Mouse (Mus musculus): ENCODE data around the gene Ten1. TPM values are rescaled to one million over a fixed set of nuclear protein-coding genes. Genes with fewer than 3 reads are reported as not detected.

Gene Ten1
- polyA plus RNA-seq, 1 experiment: not detected

- Histone ChIP-seq H3K27ac (ENCODE audit: insufficient read depth, low read depth, low read length) (no peak overlapping the region), H3K4me1 (ENCODE audit: control insufficient read depth, insufficient read depth, low read length) (peaks cover 22% of the 10 kb centered on the region), H3K4me3 (ENCODE audit: insufficient read depth, low read depth, low read length) (no peak overlapping the region)
- 33% methylated on average over 7 of the region's 7 CpGs for WGBS
- TF ChIP-seq POLR2A (IDR thresholded peaks at IDR 0.05; ENCODE audit: insufficient read depth, low read depth, low read length): no peak
- TF ChIP-seq CTCF (IDR thresholded peaks at IDR 0.05; ENCODE audit: insufficient read depth, low read depth, low read length): no peak
Observed at GRCm38 (mm10) chr11:116218737-116219400, 20.2 kb downstream of the Ten1 start.

- Histone ChIP-seq H3K4me3 (ENCODE audit: insufficient read depth, low read depth, low read length) (no peak overlapping the region), H3K27ac (ENCODE audit: insufficient read depth, low read depth, low read length) (no peak overlapping the region), H3K4me1 (ENCODE audit: control insufficient read depth, insufficient read depth, low read length) (peaks cover 22% of the 10 kb centered on the region)
- no peak for TF ChIP-seq POLR2A (IDR thresholded peaks at IDR 0.05; ENCODE audit: insufficient read depth, low read depth, low read length)
- peak; percentile 30; the same call in 1 of the 2 replicates for TF ChIP-seq CTCF (IDR thresholded peaks at IDR 0.05; ENCODE audit: insufficient read depth, low read depth, low read length)
- 38% methylated on average over 4 of the region's 4 CpGs for WGBS
Observed at GRCm38 (mm10) chr11:116219885-116220284, 21.2 kb downstream of the Ten1 start.

DNA sequence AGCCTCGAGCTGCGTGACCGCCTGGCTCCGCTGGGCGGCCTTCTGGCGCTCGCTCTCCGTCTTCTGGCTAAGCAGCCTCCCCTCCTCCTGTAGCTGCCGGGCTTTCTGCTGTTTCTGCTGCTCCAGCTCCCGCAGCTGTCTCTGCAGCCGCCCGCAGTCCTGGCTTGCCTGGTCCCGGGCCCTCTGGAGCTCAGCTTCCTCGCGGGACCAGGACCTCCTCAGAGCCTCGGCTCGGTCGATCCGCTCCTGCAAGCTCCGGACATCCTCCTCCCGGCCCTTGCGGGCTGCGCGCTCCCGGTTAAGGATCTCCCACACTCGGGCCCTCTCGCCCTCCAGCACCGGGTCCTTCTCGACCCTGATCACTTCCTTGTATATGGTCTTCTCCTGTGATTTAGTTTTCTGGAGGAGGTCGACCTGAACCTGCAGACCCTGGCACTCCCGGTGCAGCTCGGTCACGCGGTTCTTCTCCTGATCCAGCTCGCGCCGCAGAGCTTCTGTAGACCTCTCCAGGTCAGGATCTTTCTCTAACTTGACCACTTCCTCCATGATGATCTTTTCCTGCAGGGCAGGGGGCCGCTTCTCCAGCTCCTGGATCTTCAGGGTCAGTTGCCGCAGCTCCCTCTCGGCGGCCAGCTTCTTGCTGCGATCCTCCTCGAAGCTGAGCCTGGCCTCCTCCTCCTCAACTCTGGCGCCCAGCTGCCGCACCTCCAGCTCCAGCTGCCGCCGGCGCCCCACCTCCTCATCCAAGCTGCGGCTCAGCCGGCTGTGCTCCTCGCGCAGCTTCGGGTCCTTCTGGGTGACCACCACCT, 23.5 kb downstream of the Ten1 start:
- WGBS: 21% methylated on average over 53 of the region's 53 CpGs
- Histone ChIP-seq H3K4me1 (ENCODE audit: control insufficient read depth, insufficient read depth, low read length) (peaks cover 22% of the 10 kb centered on the region), H3K4me3 (ENCODE audit: insufficient read depth, low read depth, low read length) (peak overlapping the region; percentile 23), H3K27ac (ENCODE audit: insufficient read depth, low read depth, low read length) (no peak overlapping the region)
- TF ChIP-seq POLR2A (IDR thresholded peaks at IDR 0.05; ENCODE audit: insufficient read depth, low read depth, low read length): no peak
- TF ChIP-seq CTCF (IDR thresholded peaks at IDR 0.05; ENCODE audit: insufficient read depth, low read depth, low read length): no peak

DNA sequence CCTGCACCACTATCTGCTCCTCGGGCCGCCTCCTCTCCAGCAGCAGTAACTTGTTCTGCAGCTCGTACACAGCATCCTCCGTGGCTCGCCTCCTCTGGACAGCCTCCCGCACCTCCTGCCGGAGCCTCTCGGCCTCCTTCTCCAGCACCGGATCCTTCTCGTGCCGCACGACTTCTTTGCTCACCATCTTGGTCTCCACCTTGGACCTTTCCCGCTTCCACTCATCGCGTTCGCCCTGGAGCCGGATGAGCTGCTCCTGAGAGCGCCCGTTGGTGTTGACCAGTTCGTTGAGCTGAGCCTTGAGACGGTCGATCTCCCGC, 24.0 kb downstream of the Ten1 start:
- H3K4me3 ChIP-seq (ENCODE audit: insufficient read depth, low read depth, low read length): peak overlapping the region; percentile 23
- WGBS: 31% methylated on average over 23 of the region's 23 CpGs
- peaks cover 22% of the 10 kb centered on the region for H3K4me1 ChIP-seq (ENCODE audit: control insufficient read depth, insufficient read depth, low read length)
- TF ChIP-seq CTCF (IDR thresholded peaks at IDR 0.05; ENCODE audit: insufficient read depth, low read depth, low read length) (no peak), POLR2A (IDR thresholded peaks at IDR 0.05; ENCODE audit: insufficient read depth, low read depth, low read length) (no peak)
- no peak overlapping the region for H3K27ac ChIP-seq (ENCODE audit: insufficient read depth, low read depth, low read length)

GRCm38 (mm10) chr11:116226414-116226813, 27.8 kb downstream of the Ten1 start:
- Histone ChIP-seq H3K4me1 (ENCODE audit: control insufficient read depth, insufficient read depth, low read length) (peaks cover 19% of the 10 kb centered on the region), H3K4me3 (ENCODE audit: insufficient read depth, low read depth, low read length) (no peak overlapping the region), H3K27ac (ENCODE audit: insufficient read depth, low read depth, low read length) (no peak overlapping the region)
- WGBS: 0% methylated on average over 2 of the region's 2 CpGs
- TF ChIP-seq POLR2A (IDR thresholded peaks at IDR 0.05; ENCODE audit: insufficient read depth, low read depth, low read length) (no peak), CTCF (IDR thresholded peaks at IDR 0.05; ENCODE audit: insufficient read depth, low read depth, low read length) (peak; percentile 60)

DNA sequence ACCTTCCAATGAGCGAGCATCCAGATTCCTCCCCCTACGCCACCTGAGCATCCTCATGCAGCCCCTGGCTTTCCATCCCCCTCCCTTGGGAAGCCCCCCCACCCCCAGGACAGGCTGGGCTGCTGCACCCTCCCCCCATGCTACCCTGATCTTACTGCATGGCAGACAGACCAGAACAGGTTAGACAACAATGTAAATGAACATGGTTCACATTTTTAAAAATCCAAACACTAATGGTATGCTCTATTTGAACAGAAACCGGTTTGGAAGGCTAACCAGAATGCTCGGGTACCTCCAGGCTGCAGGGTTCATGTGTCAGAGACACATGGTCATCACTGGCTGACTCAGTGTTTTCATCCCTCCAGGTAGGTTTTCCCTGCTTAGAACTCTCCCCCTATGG, 30.0 kb downstream of the Ten1 start:
- WGBS: 84% methylated on average over 4 of the region's 4 CpGs

GRCm38 (mm10) chr11:116232427-116232826, 33.8 kb downstream of the Ten1 start:
- H3K27ac ChIP-seq (ENCODE audit: insufficient read depth, low read depth, low read length): no peak overlapping the region
- peaks cover 7% of the 10 kb centered on the region for H3K4me1 ChIP-seq (ENCODE audit: control insufficient read depth, insufficient read depth, low read length)
- H3K4me3 ChIP-seq (ENCODE audit: insufficient read depth, low read depth, low read length): peak overlapping the region; percentile 32
- TF ChIP-seq POLR2A (IDR thresholded peaks at IDR 0.05; ENCODE audit: insufficient read depth, low read depth, low read length): no peak
- no peak for TF ChIP-seq CTCF (IDR thresholded peaks at IDR 0.05; ENCODE audit: insufficient read depth, low read depth, low read length)
- 25% methylated on average over 17 of the region's 17 CpGs for WGBS

More for the DNA sequence above, 30.0 kb downstream of the Ten1 start:
- H3K4me1 ChIP-seq (ENCODE audit: control insufficient read depth, insufficient read depth, low read length): peaks cover 7% of the 10 kb centered on the region
- H3K27ac ChIP-seq (ENCODE audit: insufficient read depth, low read depth, low read length): no peak overlapping the region
- no peak overlapping the region for H3K4me3 ChIP-seq (ENCODE audit: insufficient read depth, low read depth, low read length)
- TF ChIP-seq POLR2A (IDR thresholded peaks at IDR 0.05; ENCODE audit: insufficient read depth, low read depth, low read length): no peak
- no peak for TF ChIP-seq CTCF (IDR thresholded peaks at IDR 0.05; ENCODE audit: insufficient read depth, low read depth, low read length)

DNA sequence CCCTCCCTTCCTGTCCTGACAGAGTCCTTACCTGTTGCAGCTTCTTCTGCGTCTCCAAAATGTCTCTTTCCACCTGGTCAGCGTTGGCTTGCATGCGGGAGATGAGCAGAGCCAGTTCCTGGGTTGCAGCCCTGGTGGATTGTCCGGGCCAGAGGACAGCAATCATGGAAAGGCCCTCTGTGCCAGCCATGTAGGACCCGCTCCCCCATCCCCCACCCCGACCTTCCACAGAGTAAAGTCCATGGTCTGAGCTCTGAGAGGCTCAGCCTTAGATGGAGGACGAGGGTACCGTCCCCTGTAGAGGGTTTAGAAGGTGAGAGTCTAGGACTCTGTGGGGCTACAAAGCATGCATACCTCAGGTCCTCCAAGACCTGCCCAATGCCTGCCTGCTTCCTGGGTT, 36.2 kb downstream of the Ten1 start:
- H3K4me1 ChIP-seq (ENCODE audit: control insufficient read depth, insufficient read depth, low read length): peaks cover 7% of the 10 kb centered on the region
- H3K27ac ChIP-seq (ENCODE audit: insufficient read depth, low read depth, low read length): no peak overlapping the region
- WGBS: 90% methylated on average over 8 of the region's 8 CpGs
- no peak overlapping the region for H3K4me3 ChIP-seq (ENCODE audit: insufficient read depth, low read depth, low read length)
- TF ChIP-seq CTCF (IDR thresholded peaks at IDR 0.05; ENCODE audit: insufficient read depth, low read depth, low read length) (no peak), POLR2A (IDR thresholded peaks at IDR 0.05; ENCODE audit: insufficient read depth, low read depth, low read length) (no peak)

GRCm38 (mm10) chr11:116237742-116238395, 39.2 kb downstream of the Ten1 start, which contains the start of gene Evpl:
Gene Evpl (minus strand): TSS chr11:116238077.
- Histone ChIP-seq H3K4me1 (ENCODE audit: control insufficient read depth, insufficient read depth, low read length) (peaks cover under 1% of the 10 kb centered on the region), H3K4me3 (ENCODE audit: insufficient read depth, low read depth, low read length) (no peak within 1 kb of the TSS), H3K27ac (ENCODE audit: insufficient read depth, low read depth, low read length) (no peak within 1 kb of the TSS)
- TF ChIP-seq CTCF (IDR thresholded peaks at IDR 0.05; ENCODE audit: insufficient read depth, low read depth, low read length) (no peak), POLR2A (IDR thresholded peaks at IDR 0.05; ENCODE audit: insufficient read depth, low read depth, low read length) (no peak)
- 18% methylated on average over 31 of the region's 31 CpGs for WGBS

All from olfactory bulb, adult 2 months (tissue).